Mouse (Mus musculus): ENCODE data around the gene Ston2.

Gene Ston2

GRCm38 (mm10) chr12:91789801-91790200 is 1.6 kb upstream of the Ston2 start:
- DNase-seq (ENCODE audit: low read depth): peak; percentile 77

- peak; percentile 64 for DNase-seq (ENCODE audit: low read depth)
These were observed 259 bp upstream of the Ston2 start for GRCm38 (mm10) chr12:91788446-91788845.

DNA sequence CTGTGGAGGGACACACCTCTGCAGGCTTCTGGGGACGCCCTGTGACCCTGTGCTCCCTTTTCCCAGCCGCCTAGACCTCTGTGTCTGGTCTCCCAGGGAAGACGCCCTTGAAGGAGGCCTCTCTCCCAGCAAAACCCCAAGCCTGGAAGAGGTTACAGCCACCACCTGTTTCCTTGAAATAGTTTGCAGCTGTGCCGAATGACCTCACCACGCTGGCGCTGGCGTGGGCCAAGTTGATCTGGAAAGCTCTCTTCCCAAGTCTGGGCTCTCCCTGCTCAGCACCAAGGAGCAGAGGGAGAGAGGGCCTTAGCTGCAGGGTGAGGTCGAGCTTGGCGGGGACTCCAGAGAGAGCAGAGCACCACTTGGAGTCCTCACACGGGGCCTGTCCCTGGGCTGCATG is 1.8 kb downstream of the Ston2 start:
- no peak for DNase-seq (ENCODE audit: low read depth)

DNA sequence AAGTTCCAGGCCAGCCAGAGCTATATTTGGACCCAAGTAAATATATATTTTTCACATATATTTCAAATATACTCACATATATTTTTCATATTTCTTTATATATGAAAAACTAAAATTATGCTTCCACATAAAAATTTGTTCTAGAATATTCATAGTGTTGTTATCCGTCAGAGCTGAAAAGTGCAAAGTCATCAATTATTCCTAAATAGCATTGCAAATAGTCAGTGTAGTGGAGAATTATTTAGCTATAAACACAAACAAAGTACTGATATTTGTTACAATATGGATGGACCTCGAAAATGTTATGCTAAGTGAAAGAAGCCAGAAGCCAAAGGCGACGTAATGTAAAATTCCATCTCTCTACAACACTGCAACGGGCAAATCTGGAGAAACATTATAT is 6.8 kb downstream of the Ston2 start:
- DNase-seq (ENCODE audit: low read depth): no peak

DNA sequence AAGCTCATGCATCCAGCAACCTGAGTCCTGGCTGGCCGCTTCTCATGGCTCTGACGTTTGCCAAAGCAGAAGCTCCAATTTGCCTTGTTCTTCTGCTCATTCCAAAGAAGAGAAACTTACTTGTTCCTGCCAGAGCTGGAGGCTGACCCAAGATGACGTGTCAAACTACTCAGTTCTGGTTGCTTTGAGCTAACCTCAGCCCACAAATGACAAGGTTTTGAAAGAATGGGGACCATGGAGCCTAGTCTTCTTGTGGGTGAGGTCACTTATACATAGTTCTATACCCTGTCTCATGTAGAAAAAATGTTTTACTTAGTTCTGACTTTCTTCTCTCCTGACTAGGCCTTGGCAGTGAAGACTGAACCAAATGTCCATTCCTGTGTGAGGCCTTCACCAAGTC is 7.7 kb downstream of the Ston2 start:
- DNase-seq (ENCODE audit: low read depth): no peak

DNA sequence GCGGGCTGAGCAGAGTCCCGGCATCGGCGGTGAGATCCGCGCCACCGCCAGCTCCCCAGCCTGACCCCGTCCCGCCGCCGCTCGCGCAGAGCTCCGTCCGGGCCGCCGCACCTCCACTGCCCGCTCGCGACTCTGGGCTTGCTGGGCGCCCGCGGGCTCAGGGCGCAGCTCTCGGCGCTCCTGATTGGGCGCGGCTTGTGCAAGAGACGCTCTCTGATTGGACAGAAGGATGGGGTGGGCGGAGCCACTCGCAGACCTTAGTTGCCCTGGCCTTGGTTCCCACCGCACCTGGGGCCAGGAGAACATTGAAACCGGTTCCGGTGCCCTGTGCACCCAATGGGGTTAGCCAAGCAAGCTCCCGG is 9.2 kb downstream of the Ston2 start:
- DNase-seq (ENCODE audit: low read depth): no peak

DNA sequence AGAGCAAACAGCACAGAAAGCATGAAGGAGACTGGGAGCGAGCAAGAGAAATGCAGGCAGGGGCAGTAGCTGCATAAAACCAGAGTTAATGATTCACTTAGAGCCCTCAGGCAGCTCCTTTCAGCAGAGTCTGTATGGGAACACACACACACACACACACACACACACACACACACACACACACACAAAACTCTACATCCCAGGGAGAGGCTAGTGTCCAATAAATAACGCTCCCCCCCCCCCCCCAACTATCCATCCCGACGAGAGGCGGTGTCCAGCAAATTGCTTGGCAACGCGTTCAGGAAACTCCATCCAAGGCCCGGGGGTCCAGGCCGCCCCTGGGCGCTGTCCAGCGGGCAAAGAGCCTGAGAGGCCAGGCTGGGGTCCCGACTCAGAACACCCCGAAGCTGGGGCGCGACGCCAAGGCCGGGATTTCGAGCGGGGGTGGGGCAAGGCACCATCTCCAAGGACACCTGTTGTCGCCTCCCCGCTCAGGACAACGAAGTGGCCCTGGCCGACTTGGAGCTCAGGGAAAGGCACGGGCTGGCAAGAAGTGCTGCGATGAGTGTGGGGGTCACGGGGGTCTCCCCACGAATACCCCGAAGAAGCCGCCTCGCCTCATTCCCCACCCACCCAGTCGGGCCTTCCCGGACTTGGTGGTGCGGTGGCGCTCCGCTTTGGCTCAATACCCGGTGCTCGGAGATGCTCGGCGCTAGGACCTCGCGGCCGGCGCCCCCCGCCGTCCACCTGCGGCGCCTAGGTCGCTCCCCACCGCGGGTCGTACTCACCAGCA is 9.8 kb downstream of the Ston2 start:
- DNase-seq (ENCODE audit: low read depth): no peak

DNA sequence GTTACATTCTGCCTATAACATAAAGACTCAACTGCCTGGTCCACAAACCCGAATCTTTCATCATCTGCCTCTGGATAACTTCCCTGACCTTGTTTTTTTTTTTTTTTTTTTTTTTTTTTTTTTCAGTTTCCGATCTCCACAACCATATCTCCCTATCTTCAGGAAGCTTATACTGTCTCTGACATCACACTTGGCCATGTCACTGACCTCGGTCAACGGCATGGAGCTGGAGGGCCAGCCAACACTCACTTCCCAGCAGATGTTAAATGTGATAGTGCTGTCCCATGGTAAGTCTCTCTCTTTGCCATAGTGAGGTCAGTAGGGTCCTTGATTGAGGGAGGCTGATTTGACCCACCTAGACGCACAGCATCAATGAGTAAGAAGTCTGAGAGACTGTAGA is 11.8 kb downstream of the Ston2 start:
- DNase-seq (ENCODE audit: low read depth): peak; percentile 94

DNA sequence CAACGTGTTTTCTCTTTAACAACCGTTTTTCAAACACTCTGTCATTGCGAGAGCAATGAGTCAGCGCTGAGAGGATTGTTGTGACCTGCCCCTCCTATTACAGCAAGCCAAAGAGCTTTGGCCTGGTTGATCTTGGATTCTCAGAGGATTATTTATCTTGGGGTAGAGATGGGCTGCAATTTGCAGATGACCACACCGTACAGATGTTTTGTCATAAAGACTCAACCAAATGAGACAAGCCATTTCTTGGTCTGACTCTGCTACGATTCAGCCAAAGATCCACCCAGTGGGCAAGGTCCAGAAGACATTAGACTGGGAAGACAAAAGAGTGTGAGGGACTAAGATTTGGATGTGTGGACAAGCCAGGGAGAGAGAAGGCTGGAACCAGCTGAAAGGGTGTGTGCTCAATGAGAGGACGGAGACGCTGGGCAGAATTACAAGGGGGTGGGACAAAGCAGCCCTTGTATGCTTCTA is 13.3 kb downstream of the Ston2 start:
- peak; percentile 76 for DNase-seq (ENCODE audit: low read depth)

DNA sequence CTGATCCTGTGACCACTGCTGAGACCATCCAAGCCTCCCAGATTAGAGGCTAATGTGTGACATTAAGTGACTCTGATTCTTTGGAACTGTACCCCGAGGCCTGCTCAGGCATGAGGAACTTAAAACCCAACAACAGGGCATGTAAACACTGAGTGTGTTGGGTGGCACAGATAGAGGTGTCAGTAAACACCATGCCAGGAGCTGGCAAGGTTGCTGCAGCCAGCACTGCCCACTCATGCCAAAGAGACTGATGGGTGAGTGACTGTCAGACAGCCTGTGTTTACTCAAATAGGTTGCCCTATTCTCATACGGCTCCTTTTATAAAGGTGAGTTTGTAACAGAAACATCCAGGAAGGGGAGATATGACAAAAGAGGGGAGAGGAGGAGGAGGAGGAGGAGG is 19.3 kb downstream of the Ston2 start:
- DNase-seq (ENCODE audit: low read depth): no peak

DNA sequence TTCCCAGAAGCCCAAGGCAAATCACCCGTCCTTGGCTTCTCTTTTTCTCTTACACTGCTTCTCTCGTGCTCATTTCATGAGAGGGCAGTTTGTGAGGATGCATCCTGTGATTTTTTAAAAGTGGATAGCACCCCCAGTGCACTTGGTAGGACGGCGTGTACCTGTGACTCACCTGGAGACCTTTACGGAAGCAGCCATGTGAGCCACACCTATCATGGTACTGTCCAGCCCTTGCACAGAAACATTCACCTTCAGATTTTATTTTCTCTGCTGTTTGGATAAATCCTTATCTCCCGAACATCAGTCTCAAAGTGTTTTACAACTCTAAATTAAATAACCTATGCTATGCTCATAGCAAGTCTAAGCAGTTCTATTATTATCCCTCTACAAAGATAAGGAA is 20.0 kb downstream of the Ston2 start:
- no peak for DNase-seq (ENCODE audit: low read depth)

DNA sequence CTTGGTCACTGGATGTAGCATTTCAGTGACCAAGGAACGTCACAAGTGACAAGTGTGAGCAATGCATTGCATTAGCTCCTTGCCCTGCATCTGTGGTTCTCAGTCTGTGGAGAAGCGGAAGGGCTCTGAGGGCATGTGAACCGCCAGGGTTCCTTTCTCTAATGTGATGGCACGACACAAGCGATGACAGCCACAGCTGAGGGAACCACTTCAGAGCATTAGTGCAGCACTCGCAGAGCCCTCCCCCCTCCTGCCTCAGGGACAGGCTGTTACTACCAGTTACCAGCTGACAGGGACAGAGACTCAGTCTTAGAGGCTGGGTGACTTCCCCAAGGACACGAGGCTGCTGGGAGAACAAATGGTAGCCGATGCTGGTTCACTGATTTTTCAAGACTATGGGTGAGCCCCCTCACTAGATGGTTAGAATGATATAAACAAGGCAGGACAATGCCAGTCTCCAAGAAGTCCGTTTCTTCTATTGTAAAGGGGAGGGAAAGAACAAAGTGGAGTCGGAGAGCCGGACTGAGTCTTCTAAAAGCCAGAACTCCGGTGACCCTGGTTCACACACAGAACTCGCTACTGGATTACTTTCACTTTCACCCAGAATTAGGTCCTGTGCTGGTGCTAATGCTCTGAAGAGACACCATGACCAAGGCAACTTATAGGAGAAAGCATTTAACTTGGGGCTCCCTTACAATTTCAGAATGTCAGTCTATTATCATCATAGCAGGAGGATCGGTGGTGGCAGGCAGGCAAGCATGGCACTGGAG is 21.7 kb downstream of the Ston2 start:
- DNase-seq (ENCODE audit: low read depth): peak; percentile 92

GRCm38 (mm10) chr12:91765504-91765903 is 22.7 kb downstream of the Ston2 start:
- DNase-seq (ENCODE audit: low read depth): peak; percentile 89

GRCm38 (mm10) chr12:91765054-91765453 is 23.1 kb downstream of the Ston2 start:
- no peak for DNase-seq (ENCODE audit: low read depth)

- no peak for DNase-seq (ENCODE audit: low read depth)
These were observed 23.7 kb downstream of the Ston2 start for GRCm38 (mm10) chr12:91764471-91764870.

DNA sequence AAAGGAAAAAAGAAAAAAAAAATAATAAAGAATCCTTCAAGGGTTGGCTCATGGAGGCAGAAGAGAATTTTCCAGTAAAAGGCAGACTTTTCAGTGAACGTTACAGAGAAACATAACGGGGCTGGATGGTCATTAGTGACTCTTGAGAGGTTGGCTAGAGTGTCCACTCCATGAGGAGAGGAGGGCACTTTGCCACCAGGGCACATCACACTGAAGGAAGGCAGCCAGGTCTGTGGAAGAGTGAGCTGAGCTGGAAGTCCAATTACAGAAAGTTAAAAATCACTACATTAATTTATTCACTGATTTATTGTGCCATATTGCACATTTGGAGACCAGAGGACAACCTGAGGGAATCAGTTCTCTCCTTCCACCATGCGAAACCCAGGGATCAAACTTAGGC is 28.4 kb downstream of the Ston2 start:
- no peak for DNase-seq (ENCODE audit: low read depth)

DNA sequence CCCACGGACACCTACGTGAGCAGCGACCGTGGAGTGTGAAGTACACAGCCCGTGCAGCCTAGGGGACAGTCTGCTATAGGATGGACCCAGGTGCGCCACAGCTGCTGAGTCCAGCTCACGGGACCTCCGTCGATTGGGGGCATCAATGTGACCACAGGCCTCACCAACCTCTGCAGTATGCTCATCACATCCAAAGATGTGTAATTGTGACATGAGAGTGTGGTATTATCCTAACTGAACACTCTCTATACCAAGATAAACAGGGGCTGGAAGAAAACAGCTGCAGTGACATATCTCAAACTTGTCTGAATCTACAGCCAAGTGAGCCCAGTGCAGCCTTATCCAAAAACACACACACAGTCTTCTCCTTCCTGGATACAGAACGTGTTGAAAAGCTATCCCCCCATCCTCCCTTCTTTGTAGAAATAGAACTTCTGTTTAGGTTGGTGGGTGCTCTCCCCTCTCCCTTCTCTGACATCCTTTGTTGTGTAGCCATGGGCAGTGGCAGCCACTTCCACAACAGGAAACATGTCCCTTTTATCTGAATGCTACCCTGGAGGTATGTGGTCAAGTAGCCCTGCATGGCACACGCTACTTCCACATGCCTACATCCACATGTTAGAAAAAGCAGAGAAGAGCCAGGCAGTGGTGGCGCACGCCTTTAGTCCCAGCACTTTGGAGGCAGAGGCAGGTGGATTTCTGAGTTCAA is 30.2 kb downstream of the Ston2 start:
- no peak for DNase-seq (ENCODE audit: low read depth)

DNA sequence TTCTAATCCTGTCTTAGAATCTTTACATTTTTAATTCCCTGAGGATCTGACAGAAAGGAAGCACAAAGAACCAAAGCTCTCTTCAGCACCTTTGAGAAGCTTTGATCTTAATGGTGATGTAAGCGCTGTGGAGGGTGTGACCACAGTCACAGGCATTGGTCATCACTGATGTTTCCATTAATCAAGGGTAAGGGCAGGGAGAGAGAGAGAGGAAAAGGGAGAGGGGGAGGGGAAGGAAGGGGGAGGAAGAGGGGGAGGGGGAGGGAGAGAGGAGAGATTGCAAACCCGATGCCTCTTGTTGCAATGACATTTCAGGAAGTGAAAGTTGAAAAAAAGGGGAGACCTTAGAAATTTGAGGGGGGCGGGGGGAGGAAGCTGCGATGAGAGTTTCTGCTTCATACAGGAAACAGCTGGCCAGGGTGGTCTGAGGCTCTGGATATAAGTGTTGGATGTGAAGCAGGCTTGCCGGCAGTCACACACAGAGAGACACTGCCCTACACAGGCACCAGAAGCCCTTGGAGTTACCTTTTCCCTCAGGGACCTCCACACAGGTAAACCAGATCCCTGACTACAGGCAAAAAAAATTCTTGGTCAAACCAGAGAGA is 31.5 kb downstream of the Ston2 start:
- peak; percentile 88 for DNase-seq (ENCODE audit: low read depth)

- DNase-seq (ENCODE audit: low read depth): no peak
These were observed 33.6 kb downstream of the Ston2 start for GRCm38 (mm10) chr12:91754606-91755005.

GRCm38 (mm10) chr12:91752711-91753110 is 35.5 kb downstream of the Ston2 start:
- no peak for DNase-seq (ENCODE audit: low read depth)

DNA sequence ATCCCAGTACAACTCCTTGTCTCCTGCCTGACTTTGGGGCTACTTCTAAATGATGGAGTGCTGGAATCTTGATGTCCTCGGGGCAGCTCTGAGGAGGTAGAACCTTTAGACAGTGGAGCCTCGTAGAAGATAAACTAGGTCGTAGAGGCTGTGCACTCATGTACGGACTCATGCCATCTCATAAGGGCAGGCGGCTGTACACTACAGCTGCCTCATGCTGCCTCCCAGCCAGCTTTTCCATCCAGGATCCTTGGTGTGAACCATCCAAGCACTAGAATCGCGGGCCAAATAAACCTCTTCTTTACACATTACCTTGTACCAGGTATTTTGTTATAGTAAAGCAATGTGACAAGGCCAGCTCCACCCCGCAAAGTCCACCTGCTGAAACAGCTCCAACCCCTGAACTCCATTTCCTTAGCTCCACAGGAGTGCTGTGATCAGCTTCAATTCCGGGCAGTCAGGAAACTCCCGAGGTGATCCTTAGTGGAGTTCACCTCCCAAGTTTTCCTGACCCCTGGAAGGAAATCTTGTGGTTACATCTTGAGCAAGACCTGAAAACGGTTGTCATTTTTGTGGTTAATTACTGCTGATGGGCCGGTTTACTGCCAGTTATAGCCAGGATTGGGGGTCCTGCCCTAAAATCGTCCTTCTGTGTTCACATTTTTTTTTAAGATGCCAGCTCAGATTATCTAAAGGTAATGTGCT is 36.1 kb downstream of the Ston2 start:
- DNase-seq (ENCODE audit: low read depth): no peak
